In genomic region chr9:75219942-75220341, GRCm38 (mm10) we compare ENCODE assay signal across 27 mouse cellular contexts. TPM values are rescaled to one million over a fixed set of nuclear protein-coding genes. Genes with fewer than 3 reads are reported as not detected.
DNase-seq lines count a peak whose midpoint lies in the region; TF ChIP-seq lines count a peak whose summit lies in the region.
"Had no signal": no experiment of that assay in that cellular context is flagged by ENCODE, and none has a peak within 500 bp of the region (broad histone marks: within the 10 kb centered on the region; RNA-seq: fewer than 3 reads in every experiment).

No protein-coding gene starts in this region.

- peaks cover 9% of the 10 kb centered on the region for H3K4me1 ChIP-seq in cortical plate, adult 2 months (ENCODE audit: control insufficient read depth, insufficient read depth, low read length)
- H3K4me1 ChIP-seq: forebrain, embryonic 13.5 days; hindbrain, embryonic 15.5 days; limb, embryonic 15.5 days; midbrain, embryonic 13.5 days; neural tube, embryonic 13.5 days had no signal

- H3K27ac ChIP-seq in layer of hippocampus, adult 2 months = peak overlapping the region; percentile 28; the same call in 1 of the 2 replicates
- H3K27ac ChIP-seq in cortical plate, adult 2 months (ENCODE audit: insufficient read depth, low read length) = peak overlapping the region; percentile 26; the same call in 1 of the 2 replicates
- H3K27ac ChIP-seq: embryonic facial prominence, embryonic 10.5 days; embryonic facial prominence, embryonic 15.5 days; forebrain, embryonic 13.5 days; hindbrain, embryonic 10.5 days; hindbrain, embryonic 15.5 days; limb, embryonic 10.5 days; limb, embryonic 15.5 days; liver, embryonic 14.5 days; macrophage; midbrain, embryonic 13.5 days; neural tube, embryonic 13.5 days had no signal

- no peak for DNase-seq in layer of hippocampus, adult 2 months (ENCODE audit: low spot score in 2 of 2)
- DNase-seq in layer of hippocampus, postnatal 36 days = no peak
- DNase-seq in left cerebral cortex, adult 9 months (ENCODE audit: low spot score in 2 of 2) = peak; percentile 66 to 67
- peak; percentile 67 to 75 for DNase-seq in right cerebral cortex, postnatal 36 days (ENCODE audit: low spot score in 2 of 2)
- no peak for DNase-seq in embryo, embryonic 10.5 days (ENCODE audit: low spot score)
- DNase-seq: adrenal gland, postnatal 10 days; B cell, adult 2 months; cerebellum, adult 11 months; cerebellum, adult 9-11 months; heart, postnatal 14 days; kidney, adult 11 months; kidney, postnatal 14 days; lung, adult 2 months; lung, postnatal 10 days had no signal

- no peak for TF ChIP-seq POLR2A in cortical plate, adult 2 months (IDR thresholded peaks at IDR 0.05; ENCODE audit: extremely low read depth, insufficient read depth, low read length)

- no peak overlapping the region for H3K4me3 ChIP-seq in layer of hippocampus, adult 2 months
- no peak overlapping the region for H3K4me3 ChIP-seq in cortical plate, adult 2 months (ENCODE audit: insufficient read depth, low read length)
- H3K4me3 ChIP-seq: embryonic facial prominence, embryonic 10.5 days; embryonic facial prominence, embryonic 15.5 days; forebrain, embryonic 13.5 days; hindbrain, embryonic 10.5 days; hindbrain, embryonic 15.5 days; limb, embryonic 10.5 days; limb, embryonic 15.5 days; midbrain, embryonic 13.5 days; neural tube, embryonic 13.5 days had no signal

- no peak for TF ChIP-seq CTCF in layer of hippocampus, adult 2 months (conservative IDR thresholded peaks at IDR 0.05)
- TF ChIP-seq CTCF in cortical plate, adult 2 months (IDR thresholded peaks at IDR 0.05; ENCODE audit: extremely low read depth, insufficient read depth, low read length) = no peak

RNA-seq across cellular contexts. Expression of gene Myo5c, which starts 11.9 kb away (rescaled TPM):
- under 1 TPM; 0.59 to 0.81 TPM for total RNA-seq in layer of hippocampus, adult 2 months (2021)
- total RNA-seq in layer of hippocampus, postnatal 36 days (2021) = under 1 TPM; 0.50 to 0.53 TPM
- 5.0 and 5.9 TPM in 2 replicates for polyA plus RNA-seq in cortical plate, adult 2 months (2012; rRNA removed)
- total RNA-seq: megakaryocyte-erythroid progenitor cell, adult 5-6 weeks had no signal
- polyA plus RNA-seq: macrophage had no signal

Comparison
In these comparisons a context has a peak if more than half of its experiments do, and no peak if none do; other contexts are left out.
1. DNase-seq: peak in left cerebral cortex, adult 9 months (2 of 2) and right cerebral cortex, postnatal 36 days (2 of 2); none in layer of hippocampus, adult 2 months (0 of 2), layer of hippocampus, postnatal 36 days (0 of 2) and embryo, embryonic 10.5 days (single experiment).